Mouse (Mus musculus): Measurements from ENCODE around the gene Thumpd2.

The Thumpd2 gene

GRCm38 (mm10) chr17:81064979-81065311 lies at the start of gene Thumpd2:
Gene Thumpd2, minus strand, starts transcription at chr17:81065082.
- peak; percentile 95 for DNase-seq

DNA sequence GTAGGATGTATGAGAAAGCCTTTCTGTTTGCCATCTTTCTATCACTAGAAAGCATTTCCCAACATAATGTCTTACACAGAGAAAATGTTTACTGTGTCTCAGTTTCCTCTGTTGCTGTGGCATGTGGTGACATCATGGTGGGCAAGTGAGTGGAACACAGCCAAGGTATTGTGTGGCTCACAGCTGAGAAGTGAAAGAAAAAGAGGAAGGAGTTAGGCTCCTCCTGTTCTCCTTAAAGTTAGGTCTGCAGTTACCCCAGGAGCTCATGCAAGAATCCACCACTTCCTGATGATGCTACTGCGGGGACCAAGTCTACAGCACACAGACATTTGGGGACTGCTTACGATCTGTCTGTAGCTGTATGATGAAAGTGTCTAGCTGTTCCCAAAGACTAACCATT lies 39.4 kb upstream of the Thumpd2 start:
- no peak for DNase-seq

DNA sequence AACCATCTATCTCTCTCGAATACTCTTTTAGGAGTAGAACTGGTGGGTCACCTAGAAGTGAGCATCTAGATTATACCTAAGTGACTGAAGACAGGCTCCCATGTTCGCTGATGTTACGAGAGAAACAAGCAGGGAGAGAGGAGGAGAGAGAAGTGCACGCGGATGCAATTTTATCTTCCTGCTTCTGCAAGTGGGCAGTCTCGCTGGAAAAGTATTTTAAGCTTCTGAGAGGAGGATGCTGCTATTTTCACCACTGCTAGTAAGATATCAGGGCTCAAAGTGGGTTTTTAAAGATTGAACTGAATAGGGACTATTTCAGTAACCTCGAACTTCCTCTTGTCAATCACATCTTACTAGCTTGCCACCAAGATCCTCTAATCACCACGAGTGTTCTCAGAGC lies 38.0 kb upstream of the Thumpd2 start:
- DNase-seq: no peak

- no peak for DNase-seq
Observed at GRCm38 (mm10) chr17:81098444-81098843, 33.6 kb upstream of the Thumpd2 start.

- DNase-seq: no peak
Observed at GRCm38 (mm10) chr17:81096490-81096889, 31.6 kb upstream of the Thumpd2 start.

GRCm38 (mm10) chr17:81092794-81093193 lies 27.9 kb upstream of the Thumpd2 start:
- DNase-seq: no peak

DNA sequence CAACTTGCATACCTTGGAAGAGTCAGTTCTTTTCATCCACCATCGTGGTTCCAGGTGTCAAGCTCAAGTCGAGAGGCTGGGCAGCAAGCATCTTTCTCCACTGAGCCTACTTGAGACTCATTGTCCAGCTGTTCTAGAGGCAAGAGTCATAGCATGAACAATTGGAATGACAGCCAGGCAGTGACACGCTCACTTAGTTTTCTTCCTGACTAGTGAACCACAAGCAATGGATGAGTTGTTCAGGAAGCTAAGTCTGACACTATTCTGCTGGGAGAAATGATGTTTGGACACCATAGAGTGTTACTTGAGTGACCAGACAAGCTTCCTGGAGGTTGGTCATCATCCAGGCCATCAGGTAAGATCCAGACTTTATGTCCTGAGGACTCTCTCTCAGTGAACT lies 24.0 kb upstream of the Thumpd2 start:
- no peak for DNase-seq

GRCm38 (mm10) chr17:81087735-81088134 lies 22.9 kb upstream of the Thumpd2 start:
- DNase-seq: no peak

- DNase-seq: peak; percentile 24
Observed at GRCm38 (mm10) chr17:81064279-81064978, 453 bp downstream of the Thumpd2 start.

- no peak for DNase-seq
Observed at GRCm38 (mm10) chr17:81063346-81063745, 1.5 kb downstream of the Thumpd2 start.

- peak; percentile 27 for DNase-seq
Observed at GRCm38 (mm10) chr17:81062349-81062871, 2.5 kb downstream of the Thumpd2 start.

- no peak for DNase-seq
Observed at GRCm38 (mm10) chr17:81056796-81057381, 8.0 kb downstream of the Thumpd2 start.

DNA sequence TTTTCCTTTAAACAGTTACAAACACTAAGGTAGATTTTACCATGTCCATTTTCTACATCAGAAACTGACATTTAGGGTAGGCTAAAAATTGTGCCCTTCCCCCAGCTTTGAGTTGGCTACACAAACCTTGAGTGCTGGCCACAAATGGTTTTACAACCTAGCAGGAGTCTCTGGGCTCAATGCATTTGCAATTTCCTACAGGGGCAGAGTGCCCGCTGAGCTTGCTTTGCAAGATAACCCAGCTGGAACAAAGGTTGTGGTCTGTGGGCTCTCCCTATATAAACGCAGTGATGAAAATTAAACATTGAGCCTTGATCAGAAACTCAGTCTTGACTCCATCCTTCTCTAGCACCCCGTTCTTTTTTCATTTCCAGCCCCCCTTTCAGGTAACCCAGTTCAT lies 8.8 kb downstream of the Thumpd2 start:
- no peak for DNase-seq

- DNase-seq: no peak
Observed at GRCm38 (mm10) chr17:81055522-81055921, 9.4 kb downstream of the Thumpd2 start.

GRCm38 (mm10) chr17:81053274-81053673 lies 11.6 kb downstream of the Thumpd2 start:
- no peak for DNase-seq

DNA sequence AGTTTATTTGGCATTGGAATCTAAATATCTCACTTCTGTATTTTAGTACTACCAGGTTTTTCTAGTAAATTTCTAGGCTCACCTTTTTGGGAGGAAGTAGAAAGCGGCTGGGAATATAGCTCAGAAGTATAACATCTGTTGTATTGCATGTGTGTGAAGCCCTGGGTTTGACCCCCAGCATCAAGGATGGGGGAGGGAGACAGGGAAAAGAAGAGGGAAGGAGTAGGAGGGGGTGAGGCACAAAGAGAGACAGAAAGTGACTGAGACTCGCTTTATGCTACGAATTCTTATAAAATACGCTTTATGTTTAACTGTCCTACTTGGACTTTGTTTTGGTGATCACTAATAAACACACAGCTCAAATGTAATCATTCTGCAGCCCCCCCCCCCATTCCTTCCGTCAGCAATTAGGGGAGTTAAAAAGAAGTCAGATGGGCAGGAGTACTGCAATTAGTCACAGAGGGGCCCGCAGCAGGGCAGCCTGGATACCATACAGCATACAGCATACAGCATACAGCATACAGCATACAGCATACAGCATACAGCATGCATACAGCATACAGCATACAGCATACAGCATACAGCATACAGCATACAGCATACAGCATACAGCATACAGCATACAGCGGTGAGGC lies 16.8 kb downstream of the Thumpd2 start:
- no peak for DNase-seq

DNA sequence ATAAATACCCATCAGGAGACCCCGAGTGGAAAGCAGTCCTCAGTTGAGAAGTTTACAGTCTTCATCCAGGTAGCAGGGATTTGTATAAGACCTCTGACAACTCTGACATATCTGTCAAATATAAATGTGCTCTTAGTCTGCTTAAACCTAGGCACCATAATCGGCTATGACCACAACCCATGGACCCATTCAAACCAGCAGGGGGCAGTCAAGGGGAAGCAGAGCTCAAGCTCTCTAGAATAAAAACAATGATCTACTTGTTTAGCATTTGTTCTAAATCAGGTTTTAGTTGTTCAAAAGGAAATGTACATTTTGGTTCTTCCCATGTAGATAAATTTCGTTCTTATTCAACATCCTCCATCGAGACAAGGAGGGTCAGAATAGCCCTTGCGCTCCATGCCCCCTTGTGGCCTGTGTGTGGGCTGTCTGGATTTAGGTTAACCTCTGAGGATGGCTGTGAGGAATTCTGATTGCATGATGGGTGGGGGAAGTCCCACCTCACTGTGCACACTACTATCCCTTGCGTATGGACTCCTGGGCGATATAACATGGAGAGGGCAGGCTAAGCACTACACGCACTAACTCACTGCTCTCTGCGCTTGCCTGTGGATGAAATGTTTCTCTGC lies 19.2 kb downstream of the Thumpd2 start:
- peak; percentile 59 for DNase-seq

DNA sequence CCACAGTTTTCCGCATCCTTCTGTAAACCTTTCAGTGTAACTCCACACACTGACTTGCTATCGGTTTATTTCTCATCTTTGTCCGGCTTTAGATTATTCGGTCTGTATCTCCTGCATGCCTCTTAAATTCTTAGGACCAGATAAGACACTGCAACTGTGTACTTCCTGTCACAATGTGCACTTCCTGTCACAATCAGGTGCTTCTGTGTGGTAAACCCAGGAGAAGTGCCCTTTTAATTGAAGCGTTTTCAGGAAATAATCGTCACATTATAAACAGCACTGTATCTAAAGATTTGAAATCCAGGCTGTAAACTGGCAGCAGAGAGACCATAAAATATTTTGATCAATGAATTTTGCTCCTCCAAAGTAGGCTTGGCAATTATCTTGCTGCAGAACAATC lies 19.8 kb downstream of the Thumpd2 start:
- no peak for DNase-seq

DNA sequence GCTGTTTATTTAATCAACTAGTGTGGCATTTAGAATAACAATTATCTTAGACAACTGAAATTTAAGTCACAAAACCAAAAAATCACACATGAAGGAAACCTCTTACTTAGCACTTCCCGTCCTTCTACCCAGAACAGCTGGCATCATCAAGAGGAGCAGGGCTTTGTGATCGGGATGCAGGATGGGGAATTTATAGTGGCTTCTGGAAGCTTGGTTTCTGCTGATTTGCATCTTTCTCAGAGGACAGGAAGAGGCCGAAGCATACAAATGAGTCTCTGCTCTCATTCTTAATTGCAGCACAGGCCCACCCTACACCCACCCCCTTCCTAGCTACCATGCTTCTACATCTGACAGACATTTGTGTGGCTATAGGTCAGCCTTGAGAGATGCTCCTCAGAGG lies 20.5 kb downstream of the Thumpd2 start:
- DNase-seq: no peak

GRCm38 (mm10) chr17:81041662-81042061 lies 23.2 kb downstream of the Thumpd2 start:
- DNase-seq: no peak

DNA sequence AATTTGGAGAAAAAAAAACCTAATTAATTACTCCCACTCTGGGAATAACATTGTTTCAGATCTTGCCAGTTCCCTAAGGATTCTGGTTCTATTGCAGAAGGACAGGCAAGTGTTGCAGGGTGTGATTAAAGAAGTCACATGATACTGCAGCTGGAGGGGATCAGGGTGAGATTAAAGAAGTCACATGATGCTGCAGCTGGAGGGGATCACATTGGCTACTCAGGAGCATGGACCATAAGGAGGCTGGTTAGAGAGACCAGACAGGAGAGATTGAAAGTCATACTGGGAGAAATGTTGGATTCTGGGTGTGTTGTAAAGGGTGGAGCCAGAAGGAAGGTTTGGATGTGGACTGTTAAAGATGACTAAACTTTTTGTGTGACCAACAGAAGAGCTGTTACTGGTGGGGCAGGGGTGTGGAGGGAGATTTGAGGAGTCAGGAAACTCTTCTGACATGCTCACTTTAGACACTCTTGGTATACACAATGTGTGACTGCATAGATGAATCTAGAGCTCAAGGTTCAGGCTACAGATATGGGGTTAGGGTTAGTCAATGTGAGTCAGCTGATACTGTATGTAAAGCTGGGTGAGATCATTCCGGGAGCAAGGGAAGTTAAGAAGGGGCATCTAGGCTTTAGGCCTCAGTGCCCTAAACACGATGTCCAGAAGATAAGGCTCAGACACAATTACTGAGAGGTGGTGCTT lies 26.0 kb downstream of the Thumpd2 start:
- no peak for DNase-seq

- no peak for DNase-seq
Observed at GRCm38 (mm10) chr17:81035354-81035753, 29.5 kb downstream of the Thumpd2 start.

DNA sequence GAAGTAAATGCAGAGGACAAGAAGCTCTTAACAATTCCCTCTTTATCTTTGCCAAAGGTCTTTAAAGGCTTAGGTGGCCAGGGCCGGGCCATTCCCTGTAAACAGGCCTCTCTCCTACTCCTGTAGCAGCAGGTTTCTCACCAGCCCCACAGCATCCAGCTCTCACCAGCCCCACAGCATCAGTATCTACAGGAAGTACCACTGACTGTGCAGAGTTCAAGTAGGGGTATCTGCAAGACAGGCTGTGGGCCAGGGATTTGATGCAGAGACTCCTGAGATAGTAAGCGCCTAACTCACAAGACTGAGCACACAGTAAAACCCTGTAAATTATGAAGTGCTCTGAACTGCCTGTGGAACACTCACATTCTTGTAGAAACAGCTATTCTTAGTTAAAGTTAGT lies 31.9 kb downstream of the Thumpd2 start:
- DNase-seq: no peak

Data from kidney, postnatal 10 days (tissue).